Mouse (Mus musculus): ENCODE measurements around the gene Mat2a. TPM values are rescaled to one million over a fixed set of nuclear protein-coding genes. Genes with fewer than 3 reads are reported as not detected.

Mat2a gene
- total and polyA plus RNA-seq, 3 experiments = 166 to 456 (median 218) TPM

GRCm38 (mm10) chr6:72432153-72432552 is 7.2 kb downstream of the Mat2a start:
- no peak for TF ChIP-seq RCOR1 (conservative IDR thresholded peaks at IDR 0.05; ENCODE audit: low read depth, low read length)
- TF ChIP-seq ZMIZ1 (IDR thresholded peaks at IDR 0.05; ENCODE audit: low read depth, low read length) = peak; percentile 69
- Histone ChIP-seq H3K4me1 (ENCODE audit: control insufficient read depth in 1 of 2, insufficient read depth in 2 of 2) (peaks cover 2 to 54% of the 10 kb centered on the region in 2 experiments; a peak in 3 of 4 replicates), H3K4me2 (ENCODE audit: insufficient read depth, low read depth, poor library complexity, severe bottlenecking) (no peak overlapping the region), H3K9ac (ENCODE audit: insufficient read depth, low read depth) (no peak overlapping the region), H3K27me3 (replicated peaks) (no peaks in the 10 kb centered on the region), H3K36me3 (replicated peaks in 1 of 2; ENCODE audit: control insufficient read depth in 1 of 2, insufficient read depth in 1 of 2, low read length in 1 of 2) (peaks cover 66 to 83% of the 10 kb centered on the region in 2 experiments), H3K79me2 (replicated peaks; ENCODE audit: control insufficient read depth, extremely low read depth, insufficient read depth, poor library complexity, severe bottlenecking) (peaks cover 22% of the 10 kb centered on the region), H3K27ac (ENCODE audit: insufficient read depth, low read depth) (no peak overlapping the region), H3K4me3 (replicated peaks in 1 of 3; ENCODE audit: low read depth in 2 of 3, low read length in 2 of 3, poor library complexity in 1 of 3) (no peak overlapping the region), H3K9me3 (replicated peaks; ENCODE audit: low read length) (no peaks in the 10 kb centered on the region)
- in situ Hi-C loops (cut with MboI; ENCODE audit: low pct_ligation_motif_present, low pct_unique_long_range_greater_than_20kb, low sequenced_read_pairs) = no loop called here
- dilution Hi-C loops (cut with MboI; ENCODE audit: extremely low pct_ligation_motif_present, extremely low pct_unique_long_range_greater_than_20kb, low sequenced_read_pairs) = no loop called here
- no peak for DNase-seq (ENCODE audit: extremely low read depth)

- peaks cover 68 to 82% of the 10 kb centered on the region in 2 experiments for H3K36me3 ChIP-seq (replicated peaks in 1 of 2; ENCODE audit: control insufficient read depth in 1 of 2, insufficient read depth in 1 of 2, low read length in 1 of 2)
- no peaks in the 10 kb centered on the region for H3K27me3 ChIP-seq (replicated peaks)
- no peak overlapping the region for H3K4me3 ChIP-seq (replicated peaks in 1 of 3; ENCODE audit: low read depth in 2 of 3, low read length in 2 of 3, poor library complexity in 1 of 3)
- peaks cover 13% of the 10 kb centered on the region for H3K79me2 ChIP-seq (replicated peaks; ENCODE audit: control insufficient read depth, extremely low read depth, insufficient read depth, poor library complexity, severe bottlenecking)
- H3K4me1 ChIP-seq (ENCODE audit: control insufficient read depth in 1 of 2, insufficient read depth in 2 of 2) = peaks cover 0 to 45% of the 10 kb centered on the region in 2 experiments; a peak in 3 of 4 replicates
- H3K9ac ChIP-seq (ENCODE audit: insufficient read depth, low read depth) = no peak overlapping the region
- TF ChIP-seq MXI1 (IDR thresholded peaks at IDR 0.05; ENCODE audit: low read depth, low read length) = no peak
- TF ChIP-seq CHD2 (IDR thresholded peaks at IDR 0.05; ENCODE audit: low read length) = peak; percentile 79
- no peak; the same call in 1 of the 2 replicates for TF ChIP-seq MYC (IDR thresholded peaks at IDR 0.05; ENCODE audit: low read depth, low read length)
- TF ChIP-seq TCF12 (IDR thresholded peaks at IDR 0.05; ENCODE audit: low read depth, low read length) = no peak
- TF ChIP-seq POLR2A (IDR thresholded peaks at IDR 0.05; ENCODE audit: low read depth, low read length) = peak; percentile 66
- TF ChIP-seq RCOR1 (conservative IDR thresholded peaks at IDR 0.05; ENCODE audit: low read depth, low read length) = no peak
- no peak for TF ChIP-seq MAZ (IDR thresholded peaks at IDR 0.05; ENCODE audit: low read depth, low read length)
- peak; percentile 99 for TF ChIP-seq POLR2AphosphoS2 (IDR thresholded peaks at IDR 0.05; ENCODE audit: low read depth, low read length)
- no peak for TF ChIP-seq USF2 (conservative IDR thresholded peaks at IDR 0.05; ENCODE audit: low read depth, low read length)
- TF ChIP-seq ZMIZ1 (IDR thresholded peaks at IDR 0.05; ENCODE audit: low read depth, low read length) = peak; percentile 82
- no peak for TF ChIP-seq MAX (IDR thresholded peaks at IDR 0.05; ENCODE audit: low read length)
- no peak; the same call in 1 of the 2 replicates for TF ChIP-seq JUND (conservative IDR thresholded peaks at IDR 0.05; ENCODE audit: low read depth, low read length)
- in situ Hi-C loops (cut with MboI; ENCODE audit: low pct_ligation_motif_present, low pct_unique_long_range_greater_than_20kb, low sequenced_read_pairs) (no loop called here), dilution Hi-C loops (cut with MboI; ENCODE audit: extremely low pct_ligation_motif_present, extremely low pct_unique_long_range_greater_than_20kb, low sequenced_read_pairs) (no loop called here)
- H3K9me3 ChIP-seq (replicated peaks; ENCODE audit: low read length) = no peaks in the 10 kb centered on the region
- peak overlapping the region; percentile 60 for H3K27ac ChIP-seq (ENCODE audit: insufficient read depth, low read depth)
- H3K4me2 ChIP-seq (ENCODE audit: insufficient read depth, low read depth, poor library complexity, severe bottlenecking) = no peak overlapping the region
- peak; percentile 48 for DNase-seq (ENCODE audit: extremely low read depth)
Measured at GRCm38 (mm10) chr6:72430989-72431921, 8.1 kb downstream of the Mat2a start.

All from CH12.LX (cell line).